Mouse (Mus musculus) right cerebral cortex, postnatal 4 days (tissue): ENCODE data around the gene Pstpip1.

ENCODE experiments used
- DNase-seq: peaks from one replicate; pipeline ENCODE4 v3.0.0-alpha.2; 2022

The Pstpip1 gene

GRCm38 (mm10) chr9:56089778-56090520 lies at the start of gene Pstpip1:
Gene Pstpip1 (plus strand): TSS chr9:56089962.
- peak; percentile 68 for DNase-seq

- peak; percentile 94 for DNase-seq
These were observed 48.2 kb upstream of the Pstpip1 start, which contains the start of gene Rcn2 for GRCm38 (mm10) chr9:56041372-56042180. Gene Rcn2 (plus strand): TSS chr9:56041845.

DNA sequence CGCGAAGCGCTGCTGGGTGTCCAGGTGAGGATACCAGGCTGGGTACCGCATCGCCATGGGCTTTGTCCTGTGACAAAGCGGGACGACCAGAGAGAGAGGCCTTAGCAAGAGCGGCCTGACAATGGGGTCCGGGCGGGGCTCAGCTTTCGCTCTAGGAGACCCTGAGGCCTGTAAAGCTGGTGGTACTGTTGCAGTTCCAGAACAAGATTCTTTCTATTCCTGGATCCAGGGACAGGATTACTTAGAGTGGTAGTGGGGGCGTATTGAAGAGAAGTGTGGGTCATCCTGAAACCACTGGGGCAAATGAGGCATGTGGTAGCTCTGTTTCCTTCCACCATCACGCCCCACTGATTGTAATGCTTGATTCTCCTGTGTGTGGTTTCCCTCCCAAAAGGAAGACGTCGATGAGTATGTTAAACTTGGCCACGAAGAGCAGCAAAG lies 47.6 kb upstream of the Pstpip1 start:
- DNase-seq = peak; percentile 61

GRCm38 (mm10) chr9:56053796-56054195 lies 36.0 kb upstream of the Pstpip1 start:
- DNase-seq = no peak

DNA sequence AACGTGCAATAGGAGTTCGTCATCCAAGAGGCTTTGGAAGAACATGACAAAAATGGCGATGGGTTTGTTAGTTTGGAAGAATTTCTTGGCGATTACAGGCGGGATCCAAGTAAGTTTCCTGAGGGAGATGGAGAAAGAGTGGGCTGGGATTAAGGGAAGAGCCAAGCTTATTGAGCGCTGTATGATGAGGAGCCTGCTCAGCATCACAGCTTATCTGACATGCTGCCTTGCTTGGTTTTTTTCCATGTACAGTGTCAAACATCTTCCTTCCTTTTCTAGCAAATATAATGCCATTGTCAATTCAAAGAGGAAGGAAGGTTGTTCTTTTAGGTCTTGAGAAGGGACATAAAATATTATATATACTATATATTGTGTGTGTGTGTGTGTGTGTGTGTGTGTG lies 33.6 kb upstream of the Pstpip1 start:
- DNase-seq = no peak

- no peak for DNase-seq
These were observed 27.4 kb upstream of the Pstpip1 start for GRCm38 (mm10) chr9:56062336-56062735.

- no peak for DNase-seq
These were observed 24.8 kb upstream of the Pstpip1 start for GRCm38 (mm10) chr9:56065011-56065410.

GRCm38 (mm10) chr9:56067964-56068363 lies 21.8 kb upstream of the Pstpip1 start:
- DNase-seq = no peak

DNA sequence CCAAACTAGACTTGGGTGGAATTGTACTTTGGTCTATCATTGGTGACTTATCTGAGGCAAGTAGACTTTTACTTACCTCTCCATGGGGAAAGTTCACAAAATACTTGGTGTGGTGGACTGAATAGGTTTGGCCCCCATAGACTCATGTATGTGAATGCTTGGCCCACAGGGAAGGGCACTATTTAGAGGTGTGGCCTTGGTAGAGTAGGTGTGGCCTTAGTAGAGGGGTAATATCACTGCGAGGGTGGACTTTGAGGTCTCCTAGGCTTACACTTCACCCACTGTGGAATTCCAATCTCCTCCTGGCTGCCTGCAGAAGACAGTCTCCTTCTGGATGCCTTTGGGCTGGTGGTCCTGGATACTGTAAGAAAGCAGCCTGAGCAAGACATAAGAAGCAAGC lies 21.1 kb upstream of the Pstpip1 start:
- no peak for DNase-seq

GRCm38 (mm10) chr9:56072861-56073260 lies 16.9 kb upstream of the Pstpip1 start:
- DNase-seq = no peak

- DNase-seq = no peak
These were observed 14.9 kb upstream of the Pstpip1 start for GRCm38 (mm10) chr9:56074863-56075262.

GRCm38 (mm10) chr9:56075264-56075663 lies 14.5 kb upstream of the Pstpip1 start:
- peak; percentile 14 for DNase-seq

- peak; percentile 12 for DNase-seq
These were observed 13.7 kb upstream of the Pstpip1 start for GRCm38 (mm10) chr9:56075901-56076620.

GRCm38 (mm10) chr9:56079587-56079986 lies 10.2 kb upstream of the Pstpip1 start:
- DNase-seq = no peak

- DNase-seq = no peak
These were observed 3.2 kb upstream of the Pstpip1 start for GRCm38 (mm10) chr9:56086524-56086923.

GRCm38 (mm10) chr9:56090546-56091225 lies 924 bp downstream of the Pstpip1 start:
- no peak for DNase-seq

DNA sequence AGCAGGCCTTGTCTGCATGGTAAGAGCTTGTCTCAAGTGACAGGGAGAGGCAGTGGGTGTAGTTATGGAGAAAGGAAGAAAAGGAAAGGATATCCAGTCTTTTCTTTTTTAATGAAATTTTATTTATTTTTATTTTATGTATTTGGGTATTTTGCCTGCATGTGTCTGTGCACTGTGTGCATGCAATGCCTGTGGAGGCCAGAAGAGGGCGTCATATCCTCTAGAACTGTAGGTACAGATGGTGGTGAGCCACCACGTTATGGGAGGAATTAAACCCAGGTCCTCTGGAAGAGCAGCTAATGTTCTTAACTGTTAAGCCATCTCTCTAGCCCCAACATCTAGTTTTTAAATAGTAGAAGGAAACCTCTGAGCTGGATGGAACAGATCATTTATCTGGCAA lies 2.3 kb downstream of the Pstpip1 start:
- no peak for DNase-seq

- DNase-seq = no peak
These were observed 8.0 kb downstream of the Pstpip1 start for GRCm38 (mm10) chr9:56097584-56098298.

DNA sequence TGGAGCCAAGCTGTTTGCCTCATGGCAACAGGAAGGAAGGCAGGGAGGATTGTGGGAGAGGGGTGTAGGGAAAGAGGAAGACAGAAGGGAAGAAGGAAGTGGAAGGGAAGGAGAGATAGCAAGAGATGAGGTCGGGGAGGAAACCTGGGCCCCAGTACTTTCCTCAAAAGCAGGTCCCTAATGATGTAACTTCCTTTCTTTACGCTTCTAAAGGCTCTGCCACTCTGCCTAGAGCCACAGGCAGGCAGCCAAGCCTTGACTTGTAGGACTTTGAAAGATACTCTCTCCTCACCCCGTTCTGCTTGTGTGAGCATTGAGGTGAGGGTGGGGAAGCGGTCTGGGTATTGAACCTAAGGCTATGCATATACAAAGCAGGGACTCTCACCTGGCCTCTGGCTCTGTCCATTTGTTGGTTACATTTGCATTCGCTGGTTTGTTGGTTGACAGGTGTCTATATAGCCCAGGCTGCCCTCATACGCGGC lies 10.3 kb downstream of the Pstpip1 start:
- no peak for DNase-seq

- DNase-seq = no peak
These were observed 11.3 kb downstream of the Pstpip1 start for GRCm38 (mm10) chr9:56101022-56101421.

- DNase-seq = no peak
These were observed 15.2 kb downstream of the Pstpip1 start for GRCm38 (mm10) chr9:56104921-56105320.
